Mouse (Mus musculus) CH12.LX (cell line): ENCODE results near the gene Trub1. TPM values are rescaled to one million over a fixed set of nuclear protein-coding genes. Genes with fewer than 3 reads are reported as not detected.

Source experiments
- DNase-seq: peaks from one replicate; pipeline ENCODE4 v3.0.0-alpha.2; 2013; ENCODE audit errors: extremely low read depth
- H3K27ac ChIP-seq: 2 replicates; pipeline ENCODE4 v1.5.1; 2012; ENCODE audit warnings: low read depth, mild to moderate bottlenecking, control low read depth, moderate library complexity; ENCODE audit not compliant: insufficient read depth
- H3K27me3 ChIP-seq: replicated peaks from 2 replicates; pipeline ENCODE3; 2012; ENCODE audit warnings: inconsistent platforms
- H3K36me3 ChIP-seq, 2 experiments: replicated peaks in 1 of 2; 2 replicates each; pipeline versions ENCODE3 to v1.6.1; 2012; ENCODE audit warnings: inconsistent platforms in 1 of 2, low read length in 1 of 2, mild to moderate bottlenecking in 1 of 2, mixed read lengths in 1 of 2, moderate library complexity in 1 of 2; ENCODE audit not compliant: control insufficient read depth in 1 of 2, insufficient read depth in 1 of 2
- H3K4me1 ChIP-seq, 2 experiments: 2 replicates each; pipeline ENCODE4 v1.6.1; 2012; ENCODE audit warnings: inconsistent platforms in 1 of 2, moderate library complexity in 1 of 2; ENCODE audit not compliant: insufficient read depth in 2 of 2, control insufficient read depth in 1 of 2
- H3K4me2 ChIP-seq: 2 replicates; pipeline ENCODE4 v1.6.1; 2012; ENCODE audit warnings: low read depth, mild to moderate bottlenecking, control low read depth; ENCODE audit not compliant: poor library complexity, insufficient read depth, severe bottlenecking
- H3K4me3 ChIP-seq, 3 experiments: fragments of 150-350 bp in 1 of 3; sonication (generic) in 1 of 3; replicated peaks in 1 of 3; 2 replicates each; pipeline versions ENCODE3 to v1.5.1; 2011 to 2012; ENCODE audit warnings: low read depth in 2 of 3, low read length in 2 of 3, mild to moderate bottlenecking in 2 of 3, moderate library complexity in 2 of 3, control low read depth in 1 of 3, improper control_type of control experiment in 1 of 3, inconsistent platforms in 1 of 3, mixed read lengths in 1 of 3; ENCODE audit not compliant: poor library complexity in 1 of 3
- H3K79me2 ChIP-seq: replicated peaks from 2 replicates; pipeline ENCODE4 v1.6.1; 2012; ENCODE audit warnings: mild to moderate bottlenecking, moderate library complexity; ENCODE audit not compliant: control insufficient read depth, poor library complexity, insufficient read depth, severe bottlenecking; ENCODE audit errors: extremely low read depth
- H3K9ac ChIP-seq: 2 replicates; pipeline ENCODE4 v1.6.1; 2012; ENCODE audit warnings: low read depth, mild to moderate bottlenecking, control low read depth, moderate library complexity; ENCODE audit not compliant: insufficient read depth
- H3K9me3 ChIP-seq: replicated peaks from 2 replicates; pipeline ENCODE3; 2012; ENCODE audit warnings: low read length, inconsistent platforms, mixed read lengths
- CHD1 ChIP-seq: IDR thresholded peaks from 2 replicates; pipeline ENCODE4 v1.6.1; 2012; ENCODE audit warnings: low read depth, low read length, improper control_type of control experiment, inconsistent platforms
- CTCF ChIP-seq, 2 experiments: IDR thresholded peaks in 1 of 2; conservative IDR thresholded peaks in 1 of 2; 2 replicates each; pipeline ENCODE4 v1.5.1; 2011 to 2012; ENCODE audit warnings: low read depth in 2 of 2, low read length in 2 of 2, improper control_type of control experiment in 1 of 2, inconsistent platforms in 1 of 2, mild to moderate bottlenecking in 1 of 2, moderate library complexity in 1 of 2
- EP300 ChIP-seq: IDR thresholded peaks from 2 replicates; pipeline ENCODE4 v1.6.1; 2011; ENCODE audit warnings: low read length, improper control_type of control experiment
- HCFC1 ChIP-seq: IDR thresholded peaks from 2 replicates; pipeline ENCODE4 v1.6.1; 2012; ENCODE audit warnings: low read depth, mild to moderate bottlenecking, inconsistent platforms, low read length, improper control_type of control experiment
- NELFE ChIP-seq: IDR thresholded peaks from 2 replicates; pipeline ENCODE4 v1.6.1; 2011; ENCODE audit warnings: low read depth, low read length, improper control_type of control experiment
- POLR2A ChIP-seq: IDR thresholded peaks from 2 replicates; pipeline ENCODE4 v1.6.1; 2011; ENCODE audit warnings: low read depth, mild to moderate bottlenecking, improper control_type of control experiment, low read length
- RAD21 ChIP-seq: IDR thresholded peaks from 2 replicates; pipeline ENCODE4 v1.6.1; 2011; ENCODE audit warnings: low read depth, mild to moderate bottlenecking, low read length, improper control_type of control experiment, moderate library complexity
- SMC3 ChIP-seq: IDR thresholded peaks from 2 replicates; pipeline ENCODE4 v1.6.1; 2011; ENCODE audit warnings: low read depth, low read length, improper control_type of control experiment
- USF2 ChIP-seq: conservative IDR thresholded peaks from 2 replicates; pipeline ENCODE4 v1.6.1; 2011; ENCODE audit warnings: low read depth, low read length, improper control_type of control experiment
- ZMIZ1 ChIP-seq: IDR thresholded peaks from 2 replicates; pipeline ENCODE4 v1.6.1; 2012; ENCODE audit warnings: low read depth, mild to moderate bottlenecking, inconsistent platforms, low read length, improper control_type of control experiment
- dilution Hi-C: fragments of 300-500 bp; cut with MboI; formaldehyde crosslinking; loops from 2 replicates; pipeline ENCODE4 v1.14.3; 2020; ENCODE audit warnings: low sequenced_read_pairs; ENCODE audit not compliant: extremely low pct_unique_long_range_greater_than_20kb, extremely low pct_ligation_motif_present
- in situ Hi-C: fragments of 300-500 bp; cut with MboI; formaldehyde crosslinking; loops from 3 replicates; pipeline ENCODE4 v1.14.3; 2019; ENCODE audit warnings: low sequenced_read_pairs, low pct_ligation_motif_present, low pct_unique_long_range_greater_than_20kb, mixed read lengths
- polyA plus RNA-seq: library from polyadenylated mRNA; unstranded; fragments of >175 nt; gene quantifications from 2 replicates; pipeline ENCODE4 v1.2.1, GENCODE M21; 2012; ENCODE audit warnings: low read depth; ENCODE audit not compliant: insufficient read length
- total RNA-seq, 2 experiments: library from RNA; depleted of rRNA; stranded (reverse); fragments of 300-350 nt in 1 of 2; fragments of >200 nt in 1 of 2; gene quantifications; 2 replicates each; pipeline ENCODE4 v1.2.3; 2012 to 2014

Gene Trub1
- total and polyA plus RNA-seq, 3 experiments: 36.2 to 40.0 (median 36.4) TPM

GRCm38 (mm10) chr19:57453218-57453600 lies 497 bp downstream of the Trub1 start:
- Histone ChIP-seq H3K9me3 (no peaks in the 10 kb centered on the region), H3K27me3 (no peaks in the 10 kb centered on the region), H3K4me2 (peak overlapping the region; percentile 65), H3K4me1 (peaks cover 2 to 19% of the 10 kb centered on the region in 2 experiments), H3K9ac (peak overlapping the region; percentile 69), H3K27ac (peak overlapping the region; percentile 87), H3K79me2 (peaks cover 18% of the 10 kb centered on the region), H3K4me3 (peak overlapping the region; percentile 77 to 84 (median 81)), H3K36me3 (peaks cover 14 to 24% of the 10 kb centered on the region in 2 experiments)
- TF ChIP-seq RAD21: no peak
- TF ChIP-seq NELFE: no peak
- no peak for TF ChIP-seq USF2
- TF ChIP-seq HCFC1: no peak
- peak; percentile 39 for DNase-seq
- in situ Hi-C loops: no loop called here
- dilution Hi-C loops: no loop called here

- Histone ChIP-seq H3K27me3 (no peaks in the 10 kb centered on the region), H3K79me2 (peaks cover 18% of the 10 kb centered on the region), H3K36me3 (peaks cover 34 to 39% of the 10 kb centered on the region in 2 experiments), H3K9ac (no peak overlapping the region), H3K4me2 (no peak overlapping the region), H3K4me1 (peaks cover 15 to 19% of the 10 kb centered on the region in 2 experiments), H3K4me3 (peak overlapping the region in 1 of 3 experiments; percentile 77), H3K27ac (peak overlapping the region; percentile 38; the same call in 1 of the 2 replicates), H3K9me3 (no peaks in the 10 kb centered on the region)
- dilution Hi-C loops (no loop called here), in situ Hi-C loops (no loop called here)
- TF ChIP-seq POLR2A: peak; percentile 28; the same call in 1 of the 2 replicates
- no peak for TF ChIP-seq CHD1
- DNase-seq: no peak
These were observed 2.7 kb downstream of the Trub1 start for GRCm38 (mm10) chr19:57455286-57455960.

GRCm38 (mm10) chr19:57457075-57457474 lies 4.4 kb downstream of the Trub1 start:
- H3K4me1 ChIP-seq: peaks cover 14 to 16% of the 10 kb centered on the region in 2 experiments
- H3K79me2 ChIP-seq: peaks cover 23% of the 10 kb centered on the region
- H3K36me3 ChIP-seq: peaks cover 46 to 55% of the 10 kb centered on the region in 2 experiments
- H3K9ac ChIP-seq: no peak overlapping the region
- H3K4me2 ChIP-seq: no peak overlapping the region
- in situ Hi-C loops (no loop called here), dilution Hi-C loops (no loop called here)
- no peaks in the 10 kb centered on the region for H3K9me3 ChIP-seq
- no peaks in the 10 kb centered on the region for H3K27me3 ChIP-seq
- DNase-seq: peak; percentile 56
- no peak overlapping the region for H3K4me3 ChIP-seq
- TF ChIP-seq SMC3 (peak; percentile 54), CTCF (conservative IDR thresholded peaks at IDR 0.05 in 1 of 2, IDR thresholded peaks at IDR 0.05 in 1 of 2; ENCODE audit: low read depth in 2 of 2, low read length in 2 of 2) (peak; percentile 50 to 73), RAD21 (peak; percentile 57), ZMIZ1 (0 out of 2 replicates have a peak, but pooled peaks have one; percentile 51), EP300 (no peak)
- no peak overlapping the region for H3K27ac ChIP-seq
